Mouse (Mus musculus) midbrain, embryonic 10.5 days (tissue): ENCODE measurements at regions not wholly inside any gene's neighbourhood (a gene's known extent, or its start where the extent isn't known, plus 50 kb on each side); places are given as distances from the start of the nearest gene placed in this dataset.

Source experiments
- DNase-seq: peaks from one replicate; pipeline ENCODE4 v3.0.0-alpha.2; 2017; ENCODE audit warnings: low spot score
- H3K27ac ChIP-seq: fragments of 300-500 bp; sonication (generic); replicated peaks from 2 replicates; pipeline ENCODE4 v1.5.1; 2016; ENCODE audit warnings: mild to moderate bottlenecking
- H3K27me3 ChIP-seq: fragments of 300-500 bp; sonication (generic); 2 replicates; pipeline ENCODE4 v1.6.1; 2016; ENCODE audit warnings: low read depth, mild to moderate bottlenecking; ENCODE audit not compliant: poor library complexity, severe bottlenecking
- H3K36me3 ChIP-seq: fragments of 300-500 bp; sonication (generic); 2 replicates; pipeline ENCODE4 v1.6.1; 2016; ENCODE audit warnings: mild to moderate bottlenecking, moderate library complexity
- H3K4me1 ChIP-seq: fragments of 300-500 bp; sonication (generic); 2 replicates; pipeline ENCODE4 v1.6.1; 2016
- H3K4me3 ChIP-seq: fragments of 300-500 bp; sonication (generic); 2 replicates; pipeline ENCODE4 v1.5.1; 2016; ENCODE audit warnings: mild to moderate bottlenecking, moderate library complexity
- H3K9me3 ChIP-seq: fragments of 300-500 bp; sonication (generic); replicated peaks from 2 replicates; pipeline ENCODE4 v1.6.1; 2016; ENCODE audit warnings: mild to moderate bottlenecking
- WGBS: fragments of 180-500 bp; shearing (Covaris S2); methylation state at CpG from one replicate; pipeline ENCODE4 v1.1.7; 2016; 5-methylcytosine and 5-hydroxymethylcytosine counted together

- H3K27me3 ChIP-seq: no peaks in the 10 kb centered on the region
- no peak overlapping the region for H3K27ac ChIP-seq
- no peak for DNase-seq
- peaks cover 6% of the 10 kb centered on the region for H3K4me1 ChIP-seq
- H3K4me3 ChIP-seq: no peak overlapping the region
- H3K9me3 ChIP-seq: no peaks in the 10 kb centered on the region
- WGBS: 60% methylated on average over 4 of the region's 4 CpGs
- H3K36me3 ChIP-seq: no peaks in the 10 kb centered on the region
These were observed 346.6 kb downstream of the Epha4 start for GRCm38 (mm10) chr1:77168316-77168715.

- H3K9me3 ChIP-seq: no peaks in the 10 kb centered on the region
- peaks cover 6% of the 10 kb centered on the region for H3K4me1 ChIP-seq
- no peak overlapping the region for H3K4me3 ChIP-seq
- DNase-seq: no peak
- H3K36me3 ChIP-seq: no peaks in the 10 kb centered on the region
- no peak overlapping the region for H3K27ac ChIP-seq
- H3K27me3 ChIP-seq: no peaks in the 10 kb centered on the region
- 86% methylated on average over 1 of the region's 1 CpGs for WGBS
These were observed 342.4 kb downstream of the Epha4 start for GRCm38 (mm10) chr1:77172463-77172862.

DNA sequence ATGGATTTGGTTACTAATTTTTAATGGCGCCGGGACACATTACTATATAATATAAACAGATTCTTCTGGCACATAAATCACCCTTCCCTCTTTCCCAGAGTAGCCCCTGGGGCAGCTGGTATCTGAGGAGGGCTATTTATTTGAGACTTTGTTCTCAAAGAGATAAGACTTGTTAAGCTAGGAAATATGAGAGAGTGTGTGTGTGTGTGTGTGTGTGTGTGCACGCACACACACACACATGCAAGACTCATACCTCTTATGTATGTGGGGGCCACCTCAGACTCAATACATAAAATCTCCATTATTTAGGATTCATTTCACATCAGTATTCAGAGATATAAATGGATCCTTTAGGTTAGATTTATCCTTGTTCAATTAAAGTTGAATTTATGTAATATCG, 340.1 kb downstream of the Epha4 start:
- no peaks in the 10 kb centered on the region for H3K9me3 ChIP-seq
- no peak for DNase-seq
- no peak overlapping the region for H3K4me3 ChIP-seq
- 93% methylated on average over 4 of the region's 4 CpGs for WGBS
- no peaks in the 10 kb centered on the region for H3K36me3 ChIP-seq
- H3K4me1 ChIP-seq: no peaks in the 10 kb centered on the region
- H3K27ac ChIP-seq: no peak overlapping the region
- H3K27me3 ChIP-seq: 0 out of 2 replicates have a peak, but pooled peaks cover under 1% of the 10 kb centered on the region

DNA sequence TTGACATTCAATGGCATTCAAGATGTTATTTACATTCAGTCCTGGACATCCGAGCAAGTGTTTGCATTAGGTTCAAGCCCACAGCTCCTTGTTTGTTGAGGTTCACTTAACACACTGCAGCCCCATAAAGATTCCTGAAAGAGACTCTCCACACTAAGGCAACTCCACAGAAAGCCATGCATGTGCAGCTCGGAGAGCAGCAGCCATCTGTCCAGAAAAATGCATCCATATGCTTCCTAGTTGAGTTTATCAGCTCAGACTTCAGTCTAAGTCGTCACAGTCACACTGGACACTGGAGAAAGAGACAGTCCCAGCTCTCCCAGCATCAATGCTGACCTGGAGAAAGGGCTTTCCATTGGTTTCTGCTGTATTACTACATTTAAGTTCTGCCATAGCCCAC, 339.7 kb downstream of the Epha4 start:
- H3K36me3 ChIP-seq: no peaks in the 10 kb centered on the region
- WGBS: 72% methylated on average over 3 of the region's 3 CpGs
- H3K4me1 ChIP-seq: no peaks in the 10 kb centered on the region
- peaks cover 4% of the 10 kb centered on the region; the same call in 1 of the 2 replicates for H3K27me3 ChIP-seq
- no peak for DNase-seq
- no peak overlapping the region for H3K27ac ChIP-seq
- H3K4me3 ChIP-seq: no peak overlapping the region
- H3K9me3 ChIP-seq: no peaks in the 10 kb centered on the region

DNA sequence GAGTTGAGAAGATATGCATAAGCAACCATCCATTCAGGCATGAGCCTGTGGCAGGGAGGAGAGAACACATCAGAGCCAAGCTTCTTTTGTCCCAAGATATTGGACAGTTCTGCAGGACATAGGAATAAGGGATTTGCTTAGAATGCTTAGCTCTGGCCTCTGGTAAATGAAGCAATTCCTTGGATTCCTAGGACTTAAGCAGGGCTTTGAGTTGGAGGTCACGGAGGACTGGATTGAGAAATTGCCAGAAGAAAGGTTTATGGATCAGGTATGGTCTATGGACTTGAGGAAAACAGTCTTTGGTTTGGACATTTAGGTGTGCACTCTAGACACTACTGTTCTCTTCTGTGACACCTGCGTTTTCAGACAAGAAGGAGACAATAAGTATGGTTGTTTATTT, 338.4 kb downstream of the Epha4 start:
- peaks cover 5% of the 10 kb centered on the region; the same call in 1 of the 2 replicates for H3K4me1 ChIP-seq
- H3K36me3 ChIP-seq: no peaks in the 10 kb centered on the region
- H3K9me3 ChIP-seq: no peaks in the 10 kb centered on the region
- no peak overlapping the region for H3K4me3 ChIP-seq
- 89% methylated on average over 2 of the region's 2 CpGs for WGBS
- no peak overlapping the region for H3K27ac ChIP-seq
- DNase-seq: no peak
- peaks cover 7% of the 10 kb centered on the region; the same call in 1 of the 2 replicates for H3K27me3 ChIP-seq

- no peaks in the 10 kb centered on the region for H3K36me3 ChIP-seq
- H3K4me3 ChIP-seq: no peak overlapping the region
- WGBS: 85% methylated on average over 2 of the region's 2 CpGs
- peaks cover 18% of the 10 kb centered on the region; the same call in 1 of the 2 replicates for H3K27me3 ChIP-seq
- no peaks in the 10 kb centered on the region for H3K9me3 ChIP-seq
- DNase-seq: no peak
- no peak overlapping the region for H3K27ac ChIP-seq
- H3K4me1 ChIP-seq: peaks cover 12% of the 10 kb centered on the region; the same call in 1 of the 2 replicates
These were observed 330.9 kb downstream of the Epha4 start for GRCm38 (mm10) chr1:77183965-77184364.

DNA sequence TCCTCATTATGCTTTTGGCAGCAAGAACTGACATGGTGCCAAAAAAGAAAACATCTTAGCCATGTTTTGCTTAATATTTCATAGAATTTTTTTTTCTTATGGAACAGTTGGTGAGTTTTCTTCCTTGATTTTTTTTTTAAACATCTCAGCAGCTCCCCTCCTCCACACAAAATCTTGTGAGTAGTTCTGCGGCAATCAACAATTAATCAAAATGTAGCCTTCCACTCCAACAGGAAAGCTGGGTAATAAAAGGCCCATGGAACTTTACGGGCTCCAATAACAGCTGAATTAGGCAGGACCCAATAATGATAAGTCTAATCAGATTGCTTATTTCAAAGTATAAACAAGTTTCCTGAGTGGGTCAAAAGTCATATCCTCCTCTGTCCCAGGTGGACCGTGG, 324.7 kb downstream of the Epha4 start:
- 87% methylated on average over 3 of the region's 3 CpGs for WGBS

DNA sequence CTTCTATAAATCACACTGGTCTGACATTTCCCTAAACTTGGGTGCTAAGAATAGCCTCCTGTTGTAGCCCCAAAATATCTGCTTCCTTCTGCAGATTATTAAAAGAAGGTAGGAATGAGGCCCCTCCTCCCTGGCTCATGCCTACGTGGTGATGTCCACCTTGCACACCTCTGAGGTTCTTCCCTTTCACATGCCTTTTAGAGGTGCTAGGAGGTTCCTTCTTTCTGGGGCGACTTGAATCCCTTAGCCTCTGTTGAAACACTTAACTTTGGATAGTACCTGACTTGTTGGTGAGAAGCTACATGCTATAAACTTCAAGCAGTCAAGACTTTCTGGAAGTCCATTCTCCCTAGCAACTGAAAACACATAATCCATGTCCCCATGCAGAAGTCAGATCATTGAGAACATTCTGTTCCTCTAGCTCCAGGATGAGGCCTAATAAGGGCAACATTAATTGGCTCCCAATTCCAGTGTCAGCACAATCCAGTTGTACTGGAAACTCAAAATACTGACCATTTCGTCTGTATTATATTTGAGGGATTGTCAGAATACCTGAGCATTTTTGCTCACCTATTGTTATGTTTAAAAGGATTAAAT, 313.5 kb downstream of the Epha4 start:
- H3K36me3 ChIP-seq: no peaks in the 10 kb centered on the region
- H3K4me3 ChIP-seq: no peak overlapping the region
- no peak overlapping the region for H3K27ac ChIP-seq
- WGBS: 84% methylated on average over 3 of the region's 3 CpGs
- peaks cover 7% of the 10 kb centered on the region; the same call in 1 of the 2 replicates for H3K4me1 ChIP-seq
- 0 out of 2 replicates have a peak, but pooled peaks cover 4% of the 10 kb centered on the region for H3K9me3 ChIP-seq
- no peaks in the 10 kb centered on the region for H3K27me3 ChIP-seq
- DNase-seq: no peak

More for the DNA sequence above, 324.7 kb downstream of the Epha4 start:
- no peak for DNase-seq
- no peak overlapping the region for H3K4me3 ChIP-seq
- H3K4me1 ChIP-seq: no peaks in the 10 kb centered on the region
- no peaks in the 10 kb centered on the region for H3K9me3 ChIP-seq
- no peaks in the 10 kb centered on the region for H3K27me3 ChIP-seq
- no peaks in the 10 kb centered on the region for H3K36me3 ChIP-seq
- no peak overlapping the region for H3K27ac ChIP-seq

- Histone ChIP-seq H3K27ac (no peak overlapping the region), H3K4me3 (no peak overlapping the region), H3K27me3 (no peaks in the 10 kb centered on the region), H3K36me3 (no peaks in the 10 kb centered on the region), H3K9me3 (0 out of 2 replicates have a peak, but pooled peaks cover 4% of the 10 kb centered on the region), H3K4me1 (peaks cover 7% of the 10 kb centered on the region; the same call in 1 of the 2 replicates)
- DNase-seq: no peak
- WGBS: 91% methylated on average over 4 of the region's 4 CpGs
These were observed 311.9 kb downstream of the Epha4 start for GRCm38 (mm10) chr1:77202948-77203347.

- Histone ChIP-seq H3K27ac (no peak overlapping the region), H3K4me1 (peaks cover 7% of the 10 kb centered on the region; the same call in 1 of the 2 replicates), H3K27me3 (no peaks in the 10 kb centered on the region), H3K36me3 (no peaks in the 10 kb centered on the region), H3K4me3 (no peak overlapping the region), H3K9me3 (no peaks in the 10 kb centered on the region)
- 53% methylated on average over 1 of the region's 1 CpGs for WGBS
- no peak for DNase-seq
These were observed 308.4 kb downstream of the Epha4 start for GRCm38 (mm10) chr1:77206535-77206934.

DNA sequence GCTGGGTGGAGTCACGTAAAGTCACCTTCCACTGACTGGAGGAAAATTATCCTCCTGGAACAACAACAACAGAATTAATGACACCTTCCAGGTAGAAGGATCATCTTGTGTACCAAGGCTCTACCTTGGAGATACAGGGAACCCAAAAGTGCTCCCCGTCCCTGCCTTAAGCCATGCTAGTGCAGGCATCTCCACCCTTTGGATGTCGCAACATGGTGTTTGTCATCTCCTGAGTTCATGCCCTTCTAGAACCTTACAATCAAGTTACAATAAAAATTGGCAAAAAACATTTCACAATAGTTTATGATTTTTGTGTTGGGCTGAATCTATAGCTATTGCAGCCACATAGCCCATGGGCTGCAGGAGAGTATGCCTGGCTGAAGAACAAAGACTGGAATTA, 305.5 kb downstream of the Epha4 start:
- DNase-seq: no peak

DNA sequence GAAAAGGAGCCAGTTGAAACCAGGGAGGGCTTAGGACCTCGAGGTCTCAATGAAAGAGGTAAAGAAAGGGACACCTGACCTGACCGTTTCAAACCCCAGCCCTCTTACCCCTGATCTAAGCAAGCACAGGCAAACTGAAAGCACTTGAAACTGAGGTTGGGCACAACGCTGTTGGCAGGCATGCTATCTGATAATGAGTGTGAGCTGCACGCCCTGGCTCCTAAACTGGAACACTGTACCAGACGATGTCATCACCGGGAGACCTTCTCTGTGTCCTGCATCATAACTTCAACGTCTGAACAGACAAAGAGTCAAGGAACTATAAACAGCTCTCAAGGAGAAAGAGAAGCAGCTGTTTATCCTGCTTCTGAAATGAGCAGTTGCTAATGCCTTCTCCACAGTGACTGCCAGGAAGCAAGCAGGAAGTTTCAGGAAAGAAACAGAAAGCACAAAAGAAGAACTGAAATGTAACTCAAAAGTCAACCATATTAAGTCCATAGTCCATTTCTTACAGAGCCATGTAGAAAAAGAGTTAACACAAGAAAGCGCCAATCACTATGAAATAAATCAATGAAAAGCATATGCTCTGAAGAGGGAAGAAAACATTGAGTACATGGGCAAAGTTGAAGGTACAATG, 301.3 kb downstream of the Epha4 start:
- DNase-seq: no peak
- WGBS: 72% methylated on average over 8 of the region's 8 CpGs

More for the DNA sequence above, 305.5 kb downstream of the Epha4 start:
- WGBS: 89% methylated on average over 3 of the region's 3 CpGs
- Histone ChIP-seq H3K27me3 (no peaks in the 10 kb centered on the region), H3K27ac (no peak overlapping the region), H3K36me3 (no peaks in the 10 kb centered on the region), H3K9me3 (no peaks in the 10 kb centered on the region), H3K4me3 (no peak overlapping the region), H3K4me1 (peaks cover 10% of the 10 kb centered on the region; the same call in 1 of the 2 replicates)

More for the DNA sequence above, 301.3 kb downstream of the Epha4 start:
- Histone ChIP-seq H3K4me1 (peaks cover 3% of the 10 kb centered on the region; the same call in 1 of the 2 replicates), H3K27ac (no peak overlapping the region), H3K36me3 (no peaks in the 10 kb centered on the region), H3K9me3 (no peaks in the 10 kb centered on the region), H3K4me3 (no peak overlapping the region), H3K27me3 (no peaks in the 10 kb centered on the region)
